13 mouse cellular contexts compared by ENCODE assay signal in genomic region chr10:24534901-24535300, GRCm38 (mm10).
DNase-seq lines count a peak whose midpoint lies in the region; ATAC-seq and TF ChIP-seq lines count a peak whose summit lies in the region.
"Had no signal": no experiment of that assay in that cellular context is flagged by ENCODE, and none has a peak within 500 bp of the region (broad histone marks: within the 10 kb centered on the region; RNA-seq: fewer than 3 reads in every experiment).

No protein-coding gene starts in this region.

- no peaks in the 10 kb centered on the region for H3K4me1 ChIP-seq in heart, embryonic 11.5 days (ENCODE audit: control insufficient read depth, insufficient read depth, low read length)
- H3K4me1 ChIP-seq in E14TG2a.4 (replicated peaks; ENCODE audit: low read depth, low read length) = peaks cover 8% of the 10 kb centered on the region; the same call in 1 of the 2 replicates
- H3K4me1 ChIP-seq: embryonic facial prominence, embryonic 12.5 days had no signal

- H3K27ac ChIP-seq in heart, embryonic 11.5 days (ENCODE audit: low read depth, low read length) = no peak overlapping the region
- H3K27ac ChIP-seq: embryonic facial prominence, embryonic 12.5 days; liver, embryonic 14.5 days had no signal

- H3K4me3 ChIP-seq in heart, embryonic 11.5 days (ENCODE audit: low read depth, low read length) = no peak overlapping the region
- peak overlapping the region; percentile 50 for H3K4me3 ChIP-seq in E14TG2a.4 (replicated peaks; ENCODE audit: low read length)
- H3K4me3 ChIP-seq: embryonic facial prominence, embryonic 12.5 days had no signal

- H3K9me3 ChIP-seq in heart, embryonic 11.5 days (replicated peaks; ENCODE audit: control insufficient read depth, low read length) = no peaks in the 10 kb centered on the region
- no peaks in the 10 kb centered on the region for H3K9me3 ChIP-seq in E14TG2a.4 (ENCODE audit: low read length)
- H3K9me3 ChIP-seq: embryonic facial prominence, embryonic 12.5 days had no signal

- DNase-seq in heart, adult 18-20 months = peak; percentile 16 to 20
- peak; percentile 58 for DNase-seq in fibroblast of lung, adult 2 months (ENCODE audit: low read depth)
- DNase-seq in kidney, postnatal 36 days = peak; percentile 62 to 66
- DNase-seq in layer of hippocampus, adult 18-20 months (ENCODE audit: low spot score in 2 of 2) = no peak
- DNase-seq in spleen, postnatal 14 days (ENCODE audit: low spot score in 2 of 2) = no peak
- DNase-seq: cerebellum, adult 9-10 months; thymus, adult 18-20 months had no signal

- no peaks in the 10 kb centered on the region for H3K36me3 ChIP-seq in heart, embryonic 11.5 days (ENCODE audit: control insufficient read depth, insufficient read depth, low read length)
- H3K36me3 ChIP-seq in E14TG2a.4 (ENCODE audit: insufficient read depth, low read length) = no peaks in the 10 kb centered on the region
- H3K36me3 ChIP-seq: embryonic facial prominence, embryonic 12.5 days had no signal

- TF ChIP-seq CTCF in E14TG2a.4 (conservative IDR thresholded peaks at IDR 0.05; ENCODE audit: low read length) = no peak

- WGBS in heart, embryonic 11.5 days (ENCODE audit: insufficient replicate concordance) = 88% methylated on average over 11 of the region's 11 CpGs

- no peak overlapping the region for H3K9ac ChIP-seq in heart, embryonic 11.5 days (ENCODE audit: low read depth, low read length)
- H3K9ac ChIP-seq: embryonic facial prominence, embryonic 12.5 days; liver, embryonic 14.5 days had no signal

- no peak overlapping the region for H3K4me2 ChIP-seq in heart, embryonic 11.5 days
- H3K4me2 ChIP-seq: embryonic facial prominence, embryonic 12.5 days had no signal

- no peaks in the 10 kb centered on the region for H3K27me3 ChIP-seq in heart, embryonic 11.5 days (ENCODE audit: control insufficient read depth, insufficient read depth, low read length)
- H3K27me3 ChIP-seq in E14TG2a.4 (ENCODE audit: insufficient read depth, low read length) = no peaks in the 10 kb centered on the region
- H3K27me3 ChIP-seq: embryonic facial prominence, embryonic 12.5 days had no signal

- no peak for ATAC-seq in heart, embryonic 11.5 days (replicated peaks; ENCODE audit: insufficient number of reproducible peaks, low FRiP score, low TSS enrichment)
- no peak for ATAC-seq in frontal cortex, adult (ENCODE audit: low TSS enrichment)
- ATAC-seq: intestine, embryonic 16.5 days had no signal

Comparison
In these comparisons a context has a peak if more than half of its experiments do, and no peak if none do; other contexts are left out.
1. DNase-seq: peak in heart, adult 18-20 months (2 of 2), fibroblast of lung, adult 2 months (single experiment) and kidney, postnatal 36 days (2 of 2); none in layer of hippocampus, adult 18-20 months (0 of 2) and spleen, postnatal 14 days (0 of 2).